Mouse (Mus musculus): ENCODE data around the gene Pp2d1.

- TF ChIP-seq CTCF (IDR thresholded peaks at IDR 0.05; ENCODE audit: extremely low read depth, insufficient read depth, insufficient read length, insufficient replicate concordance) (no peak), POLR2A (IDR thresholded peaks at IDR 0.05; ENCODE audit: low read depth, low read length) (no peak)
Measured at GRCm38 (mm10) chr17:53478066-53478857, 61.0 kb downstream of the Pp2d1 start.
